In genomic region chr5:36336252-36336651, GRCm38 (mm10) we compare ENCODE assay signal across 14 mouse cellular contexts.
DNase-seq lines count a peak whose midpoint lies in the region; ATAC-seq lines count a peak whose summit lies in the region.
"Had no signal": no experiment of that assay in that cellular context is flagged by ENCODE, and none has a peak within 500 bp of the region (broad histone marks: within the 10 kb centered on the region; RNA-seq: fewer than 3 reads in every experiment).

No protein-coding gene starts in this region.

- H3K27ac ChIP-seq in forebrain, embryonic 10.5 days, result 0 out of 2 replicates have a peak overlapping the region, but pooled peaks have one; percentile 42
- H3K27ac ChIP-seq in forebrain, embryonic 12.5 days, result no peak overlapping the region
- no peak overlapping the region for H3K27ac ChIP-seq in neural tube, embryonic 13.5 days (replicated peaks)
- no peak overlapping the region for H3K27ac ChIP-seq in neural tube, embryonic 14.5 days (ENCODE audit: low read depth, low read length)
- no peak overlapping the region for H3K27ac ChIP-seq in kidney, embryonic 15.5 days
- H3K27ac ChIP-seq: embryonic facial prominence, embryonic 13.5 days; liver, embryonic 14.5 days had no signal

- no peak overlapping the region for H3K4me2 ChIP-seq in forebrain, embryonic 12.5 days
- H3K4me2 ChIP-seq in neural tube, embryonic 13.5 days, result no peak overlapping the region
- no peak overlapping the region for H3K4me2 ChIP-seq in neural tube, embryonic 14.5 days (ENCODE audit: low read depth, low read length)
- no peak overlapping the region for H3K4me2 ChIP-seq in kidney, embryonic 15.5 days
- H3K4me2 ChIP-seq: embryonic facial prominence, embryonic 13.5 days had no signal

- no peaks in the 10 kb centered on the region for H3K36me3 ChIP-seq in forebrain, embryonic 10.5 days (replicated peaks)
- H3K36me3 ChIP-seq in forebrain, embryonic 12.5 days (replicated peaks), result no peaks in the 10 kb centered on the region
- H3K36me3 ChIP-seq in neural tube, embryonic 13.5 days, result no peaks in the 10 kb centered on the region
- H3K36me3 ChIP-seq in neural tube, embryonic 14.5 days (ENCODE audit: control insufficient read depth, insufficient read depth, low read length), result no peaks in the 10 kb centered on the region
- no peaks in the 10 kb centered on the region for H3K36me3 ChIP-seq in kidney, embryonic 15.5 days
- H3K36me3 ChIP-seq: embryonic facial prominence, embryonic 13.5 days had no signal

- no peak for ATAC-seq in forebrain, embryonic 12.5 days (ENCODE audit: low FRiP score)
- peak; percentile 45; the same call in 1 of the 2 replicates for ATAC-seq in neural tube, embryonic 13.5 days (ENCODE audit: low read depth)
- peak; percentile 51; the same call in 1 of the 2 replicates for ATAC-seq in neural tube, embryonic 14.5 days (ENCODE audit: low read depth)
- no peak for ATAC-seq in kidney, embryonic 15.5 days (replicated peaks; ENCODE audit: low FRiP score)
- ATAC-seq: lung, postnatal 0 days had no signal

- peaks cover 52% of the 10 kb centered on the region for H3K4me1 ChIP-seq in forebrain, embryonic 10.5 days
- H3K4me1 ChIP-seq in forebrain, embryonic 12.5 days, result peaks cover 51% of the 10 kb centered on the region
- H3K4me1 ChIP-seq in neural tube, embryonic 13.5 days (replicated peaks), result peaks cover 47% of the 10 kb centered on the region
- peaks cover 4% of the 10 kb centered on the region; the same call in 1 of the 2 replicates for H3K4me1 ChIP-seq in neural tube, embryonic 14.5 days (ENCODE audit: control insufficient read depth, insufficient read depth, low read length)
- peaks cover 11% of the 10 kb centered on the region; the same call in 1 of the 2 replicates for H3K4me1 ChIP-seq in kidney, embryonic 15.5 days

- H3K9me3 ChIP-seq in forebrain, embryonic 10.5 days, result no peaks in the 10 kb centered on the region
- H3K9me3 ChIP-seq in forebrain, embryonic 12.5 days, result no peaks in the 10 kb centered on the region
- no peaks in the 10 kb centered on the region for H3K9me3 ChIP-seq in neural tube, embryonic 13.5 days
- H3K9me3 ChIP-seq in neural tube, embryonic 14.5 days (ENCODE audit: control insufficient read depth, low read length), result no peaks in the 10 kb centered on the region
- H3K9me3 ChIP-seq in kidney, embryonic 15.5 days (replicated peaks), result no peaks in the 10 kb centered on the region
- H3K9me3 ChIP-seq: embryonic facial prominence, embryonic 13.5 days had no signal

- 0 out of 2 replicates have a peak, but pooled peaks cover 13% of the 10 kb centered on the region for H3K27me3 ChIP-seq in forebrain, embryonic 10.5 days (ENCODE audit: poor library complexity, severe bottlenecking)
- H3K27me3 ChIP-seq in forebrain, embryonic 12.5 days, result no peaks in the 10 kb centered on the region
- H3K27me3 ChIP-seq in neural tube, embryonic 13.5 days, result no peaks in the 10 kb centered on the region
- H3K27me3 ChIP-seq in neural tube, embryonic 14.5 days (ENCODE audit: control insufficient read depth, insufficient read depth, low read length), result no peaks in the 10 kb centered on the region
- H3K27me3 ChIP-seq in kidney, embryonic 15.5 days, result no peaks in the 10 kb centered on the region
- H3K27me3 ChIP-seq: embryonic facial prominence, embryonic 13.5 days had no signal

- 81% methylated on average over 7 of the region's 7 CpGs for WGBS in forebrain, embryonic 10.5 days
- 81% methylated on average over 7 of the region's 7 CpGs for WGBS in forebrain, embryonic 12.5 days
- 57% methylated on average over 7 of the region's 7 CpGs for WGBS in neural tube, embryonic 13.5 days
- 56% methylated on average over 7 of the region's 7 CpGs for WGBS in neural tube, embryonic 14.5 days
- WGBS in kidney, embryonic 15.5 days, result 80% methylated on average over 7 of the region's 7 CpGs

- no peak overlapping the region for H3K4me3 ChIP-seq in forebrain, embryonic 10.5 days
- H3K4me3 ChIP-seq in forebrain, embryonic 12.5 days (replicated peaks), result no peak overlapping the region
- no peak overlapping the region for H3K4me3 ChIP-seq in neural tube, embryonic 13.5 days
- no peak overlapping the region for H3K4me3 ChIP-seq in neural tube, embryonic 14.5 days (ENCODE audit: low read depth, low read length)
- no peak overlapping the region for H3K4me3 ChIP-seq in kidney, embryonic 15.5 days (replicated peaks)
- H3K4me3 ChIP-seq: embryonic facial prominence, embryonic 13.5 days had no signal

- H3K9ac ChIP-seq in forebrain, embryonic 12.5 days, result no peak overlapping the region
- no peak overlapping the region for H3K9ac ChIP-seq in neural tube, embryonic 13.5 days
- no peak overlapping the region for H3K9ac ChIP-seq in neural tube, embryonic 14.5 days (replicated peaks; ENCODE audit: low read depth, low read length)
- no peak overlapping the region for H3K9ac ChIP-seq in kidney, embryonic 15.5 days
- H3K9ac ChIP-seq: embryonic facial prominence, embryonic 13.5 days; liver, embryonic 14.5 days had no signal

- DNase-seq in forebrain, embryonic 10.5 days (ENCODE audit: extremely low spot score, low spot score), result no peak
- DNase-seq in neural tube, embryonic 10.5 days (ENCODE audit: extremely low spot score, low spot score), result no peak
- DNase-seq in adrenal gland, adult 2 months, result no peak
- no peak for DNase-seq in spleen, adult 18-20 months
- DNase-seq: adrenal gland, postnatal 25 days; heart, adult 18-20 months; thymus, postnatal 25 days had no signal

Comparison
In these comparisons a context has a peak if more than half of its experiments do, and no peak if none do; other contexts are left out.
1. ATAC-seq: peak in neural tube, embryonic 13.5 days (single experiment) and neural tube, embryonic 14.5 days (single experiment); none in forebrain, embryonic 12.5 days (single experiment) and kidney, embryonic 15.5 days (single experiment).